Mouse (Mus musculus): ENCODE measurements at regions not wholly inside any gene's neighbourhood (a gene's known extent, or its start where the extent isn't known, plus 50 kb on each side); places are given as distances from the start of the nearest gene placed in this dataset.

DNA sequence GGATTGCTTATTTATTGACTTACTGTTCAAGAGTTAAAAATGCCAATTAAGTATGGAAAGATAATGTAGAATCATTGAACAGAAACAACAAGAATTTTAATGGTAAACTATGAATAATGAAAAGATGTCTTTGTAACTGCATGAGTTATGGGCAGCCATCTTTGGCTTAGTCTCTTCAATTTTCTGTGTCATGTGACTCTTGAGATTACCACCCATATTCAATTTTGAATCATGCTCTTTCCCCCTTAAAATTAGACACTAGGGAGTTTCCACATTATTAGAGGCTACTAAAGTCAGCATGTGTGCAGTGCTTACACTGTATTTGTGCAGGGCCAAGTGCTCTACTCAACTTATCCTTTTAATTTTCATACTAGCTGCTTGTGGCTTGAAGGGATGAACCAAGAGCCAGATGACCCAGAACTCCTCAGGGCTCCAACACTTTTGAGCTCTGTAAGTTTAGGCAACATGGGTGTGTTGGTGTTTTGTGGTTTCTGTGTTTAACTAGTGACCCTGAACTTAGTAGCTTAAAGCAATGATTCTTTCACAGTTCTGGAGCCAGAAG is 854.0 kb upstream of the Lrrc6 start:
- no peak overlapping the region for H3K27ac ChIP-seq (ENCODE audit: low read depth)
- DNase-seq (ENCODE audit: low spot score) (no peak), ATAC-seq (ENCODE audit: insufficient read depth, low read depth) (no peak)
- H3K9me3 ChIP-seq (replicated peaks; ENCODE audit: control insufficient read depth, low read length): no peaks in the 10 kb centered on the region
- no peak overlapping the region for H3K9ac ChIP-seq (replicated peaks; ENCODE audit: low read depth, low read length)
- H3K4me1 ChIP-seq (ENCODE audit: control insufficient read depth, insufficient read depth): no peaks in the 10 kb centered on the region
- TF ChIP-seq CTCF (IDR thresholded peaks at IDR 0.05; ENCODE audit: low read depth) (no peak), EP300 (IDR thresholded peaks at IDR 0.05; ENCODE audit: low read depth) (no peak)
- H3K27me3 ChIP-seq (ENCODE audit: control insufficient read depth, insufficient read depth, low read length): no peaks in the 10 kb centered on the region
- H3K36me3 ChIP-seq (replicated peaks; ENCODE audit: control insufficient read depth, insufficient read depth, low read length): no peaks in the 10 kb centered on the region
- no peak overlapping the region for H3K4me3 ChIP-seq (ENCODE audit: low read depth, low read length)
- H3K4me2 ChIP-seq (ENCODE audit: low read depth, low read length): no peak overlapping the region

DNA sequence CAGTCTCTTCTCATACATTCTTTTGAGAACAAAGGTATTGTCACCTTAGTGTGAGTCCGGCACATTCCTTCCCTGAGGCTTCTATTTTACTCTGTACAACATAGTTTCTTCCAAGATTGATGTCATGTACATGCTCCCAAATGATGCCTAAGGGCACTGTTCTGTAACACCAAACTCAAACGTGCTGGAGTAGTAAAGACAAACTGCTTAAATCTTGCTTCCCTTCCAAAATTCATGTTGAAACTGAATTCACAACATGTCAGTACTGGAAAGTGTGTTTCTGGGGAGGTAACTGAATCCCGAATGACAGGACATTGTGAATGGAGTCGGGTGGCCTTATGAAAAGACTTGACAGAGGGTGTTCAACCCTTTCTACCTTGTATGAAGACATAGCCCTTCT is 848.8 kb upstream of the Lrrc6 start:
- Histone ChIP-seq H3K4me3 (ENCODE audit: low read depth, low read length) (no peak overlapping the region), H3K4me2 (ENCODE audit: low read depth, low read length) (no peak overlapping the region), H3K27ac (ENCODE audit: low read depth) (no peak overlapping the region), H3K9me3 (replicated peaks; ENCODE audit: control insufficient read depth, low read length) (no peaks in the 10 kb centered on the region), H3K9ac (replicated peaks; ENCODE audit: low read depth, low read length) (no peak overlapping the region), H3K36me3 (replicated peaks; ENCODE audit: control insufficient read depth, insufficient read depth, low read length) (no peaks in the 10 kb centered on the region), H3K27me3 (ENCODE audit: control insufficient read depth, insufficient read depth, low read length) (no peaks in the 10 kb centered on the region), H3K4me1 (ENCODE audit: control insufficient read depth, insufficient read depth) (no peaks in the 10 kb centered on the region)
- no peak for DNase-seq (ENCODE audit: low spot score)
- TF ChIP-seq EP300 (IDR thresholded peaks at IDR 0.05; ENCODE audit: low read depth) (no peak), CTCF (IDR thresholded peaks at IDR 0.05; ENCODE audit: low read depth) (no peak)
- ATAC-seq (ENCODE audit: insufficient read depth, low read depth): no peak
- 72% methylated on average over 4 of the region's 4 CpGs for WGBS

DNA sequence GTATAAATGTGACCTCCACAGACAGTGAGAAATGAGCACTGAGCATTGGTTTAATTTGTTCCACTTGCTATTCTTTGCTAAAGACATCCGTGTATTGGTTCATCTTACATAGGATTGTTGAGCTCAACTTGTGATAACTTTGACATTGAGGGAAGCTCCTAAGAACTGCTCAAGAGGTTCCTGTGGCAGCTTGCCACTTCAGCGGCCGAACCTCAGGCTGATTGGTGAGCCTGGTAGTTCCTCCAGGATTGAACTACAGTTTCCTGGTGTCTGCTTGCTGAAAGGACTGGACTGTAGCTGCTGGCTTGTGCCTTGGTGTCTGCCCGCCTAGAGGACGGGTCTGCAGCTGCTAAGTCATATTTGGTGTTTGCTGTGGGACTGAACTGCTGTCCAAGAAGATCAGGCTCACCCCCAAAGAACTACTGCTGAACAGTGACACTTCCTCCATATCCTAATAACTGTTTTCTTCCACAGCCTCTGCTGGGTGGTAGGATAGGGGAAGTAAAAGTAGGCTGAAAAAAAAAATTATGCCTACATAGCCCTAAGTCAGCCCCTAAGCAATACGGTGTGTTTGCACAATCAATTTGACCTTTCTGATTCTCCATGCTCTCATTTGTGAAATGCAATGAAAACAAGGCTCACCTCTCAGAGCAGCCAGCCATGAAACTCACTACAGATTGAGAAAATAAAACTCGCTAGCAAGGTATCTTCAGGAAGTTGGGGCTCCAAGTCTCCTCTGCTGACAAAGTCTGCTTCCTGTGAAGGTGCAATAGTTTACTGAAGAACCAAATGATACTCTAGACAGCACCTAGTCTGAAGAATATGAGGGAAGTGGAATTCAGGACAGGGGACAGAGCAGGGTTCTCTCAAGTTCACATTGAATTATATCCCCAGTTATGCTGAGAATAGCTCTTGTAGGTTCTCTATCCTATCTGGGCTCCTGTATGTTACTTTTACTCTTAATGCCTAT is 844.8 kb upstream of the Lrrc6 start:
- Histone ChIP-seq H3K4me3 (ENCODE audit: low read depth, low read length) (no peak overlapping the region), H3K4me1 (ENCODE audit: control insufficient read depth, insufficient read depth) (no peaks in the 10 kb centered on the region), H3K9me3 (replicated peaks; ENCODE audit: control insufficient read depth, low read length) (no peaks in the 10 kb centered on the region), H3K36me3 (replicated peaks; ENCODE audit: control insufficient read depth, insufficient read depth, low read length) (no peaks in the 10 kb centered on the region), H3K4me2 (ENCODE audit: low read depth, low read length) (no peak overlapping the region), H3K27ac (ENCODE audit: low read depth) (no peak overlapping the region), H3K27me3 (ENCODE audit: control insufficient read depth, insufficient read depth, low read length) (no peaks in the 10 kb centered on the region), H3K9ac (replicated peaks; ENCODE audit: low read depth, low read length) (no peak overlapping the region)
- TF ChIP-seq CTCF (IDR thresholded peaks at IDR 0.05; ENCODE audit: low read depth): no peak
- TF ChIP-seq EP300 (IDR thresholded peaks at IDR 0.05; ENCODE audit: low read depth): no peak
- 71% methylated on average over 7 of the region's 7 CpGs for WGBS
- DNase-seq (ENCODE audit: low spot score) (no peak), ATAC-seq (ENCODE audit: insufficient read depth, low read depth) (no peak)

DNA sequence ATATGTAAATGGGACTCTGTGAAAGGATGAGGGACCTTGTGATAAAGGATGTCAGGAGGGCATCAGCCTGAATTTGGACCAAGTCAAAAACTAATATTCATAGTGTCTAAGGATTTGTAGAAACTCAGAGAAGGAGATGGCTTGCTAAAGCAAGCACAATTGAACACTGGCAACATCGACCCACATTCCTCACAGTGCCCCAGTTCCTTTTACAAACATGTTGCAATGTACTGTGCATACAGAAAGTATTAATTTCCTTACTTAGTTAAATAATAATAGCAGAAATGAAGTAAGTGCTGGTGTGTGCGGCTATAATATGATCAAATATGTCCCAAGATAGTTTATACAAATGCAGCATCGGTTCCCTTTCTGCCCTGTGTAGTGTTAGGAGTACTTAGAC is 841.3 kb upstream of the Lrrc6 start:
- no peaks in the 10 kb centered on the region for H3K4me1 ChIP-seq (ENCODE audit: control insufficient read depth, insufficient read depth)
- DNase-seq (ENCODE audit: low spot score): no peak
- H3K9ac ChIP-seq (replicated peaks; ENCODE audit: low read depth, low read length): no peak overlapping the region
- no peak overlapping the region for H3K27ac ChIP-seq (ENCODE audit: low read depth)
- no peaks in the 10 kb centered on the region for H3K27me3 ChIP-seq (ENCODE audit: control insufficient read depth, insufficient read depth, low read length)
- ATAC-seq (ENCODE audit: insufficient read depth, low read depth): no peak
- no peaks in the 10 kb centered on the region for H3K9me3 ChIP-seq (replicated peaks; ENCODE audit: control insufficient read depth, low read length)
- no peaks in the 10 kb centered on the region for H3K36me3 ChIP-seq (replicated peaks; ENCODE audit: control insufficient read depth, insufficient read depth, low read length)
- H3K4me2 ChIP-seq (ENCODE audit: low read depth, low read length): no peak overlapping the region
- 82% methylated on average over 3 of the region's 3 CpGs for WGBS
- TF ChIP-seq CTCF (IDR thresholded peaks at IDR 0.05; ENCODE audit: low read depth) (no peak), EP300 (IDR thresholded peaks at IDR 0.05; ENCODE audit: low read depth) (no peak)
- no peak overlapping the region for H3K4me3 ChIP-seq (ENCODE audit: low read depth, low read length)

DNA sequence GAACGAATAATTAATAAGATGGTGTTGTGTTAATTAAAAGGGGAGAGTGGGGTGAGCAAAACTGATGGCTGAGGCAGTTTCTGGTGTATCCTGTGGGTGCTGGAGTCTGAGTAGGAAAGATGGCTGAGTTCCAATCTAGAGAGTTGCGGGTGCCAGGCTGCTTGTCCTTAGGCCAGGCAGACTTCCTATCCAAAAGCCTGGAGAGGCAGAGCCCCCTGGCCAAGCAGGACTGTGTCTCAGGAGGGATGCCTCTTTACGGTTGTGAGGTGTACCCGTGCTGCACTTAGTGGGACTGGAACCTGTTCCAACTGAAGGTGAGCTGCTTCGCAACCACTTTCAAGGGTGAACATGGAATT is 836.3 kb upstream of the Lrrc6 start:
- no peak overlapping the region for H3K4me3 ChIP-seq (ENCODE audit: low read depth, low read length)
- 73% methylated on average over 5 of the region's 5 CpGs for WGBS
- DNase-seq (ENCODE audit: low spot score): no peak
- H3K27me3 ChIP-seq (ENCODE audit: control insufficient read depth, insufficient read depth, low read length): no peaks in the 10 kb centered on the region
- no peak for ATAC-seq (ENCODE audit: insufficient read depth, low read depth)
- no peak overlapping the region for H3K27ac ChIP-seq (ENCODE audit: low read depth)
- TF ChIP-seq CTCF (IDR thresholded peaks at IDR 0.05; ENCODE audit: low read depth): no peak
- TF ChIP-seq EP300 (IDR thresholded peaks at IDR 0.05; ENCODE audit: low read depth): no peak
- no peak overlapping the region for H3K4me2 ChIP-seq (ENCODE audit: low read depth, low read length)
- no peaks in the 10 kb centered on the region for H3K36me3 ChIP-seq (replicated peaks; ENCODE audit: control insufficient read depth, insufficient read depth, low read length)
- peaks cover 8% of the 10 kb centered on the region; the same call in 1 of the 2 replicates for H3K4me1 ChIP-seq (ENCODE audit: control insufficient read depth, insufficient read depth)
- H3K9me3 ChIP-seq (replicated peaks; ENCODE audit: control insufficient read depth, low read length): no peaks in the 10 kb centered on the region
- no peak overlapping the region for H3K9ac ChIP-seq (replicated peaks; ENCODE audit: low read depth, low read length)

Measured in heart, postnatal 0 days (tissue).